Mouse (Mus musculus): ENCODE results near the gene Rhbdf2. TPM values are rescaled to one million over a fixed set of nuclear protein-coding genes. Genes with fewer than 3 reads are reported as not detected.

The Rhbdf2 gene
- polyA plus RNA-seq, 1 experiment from 2014 or later = 1.8 TPM

DNA sequence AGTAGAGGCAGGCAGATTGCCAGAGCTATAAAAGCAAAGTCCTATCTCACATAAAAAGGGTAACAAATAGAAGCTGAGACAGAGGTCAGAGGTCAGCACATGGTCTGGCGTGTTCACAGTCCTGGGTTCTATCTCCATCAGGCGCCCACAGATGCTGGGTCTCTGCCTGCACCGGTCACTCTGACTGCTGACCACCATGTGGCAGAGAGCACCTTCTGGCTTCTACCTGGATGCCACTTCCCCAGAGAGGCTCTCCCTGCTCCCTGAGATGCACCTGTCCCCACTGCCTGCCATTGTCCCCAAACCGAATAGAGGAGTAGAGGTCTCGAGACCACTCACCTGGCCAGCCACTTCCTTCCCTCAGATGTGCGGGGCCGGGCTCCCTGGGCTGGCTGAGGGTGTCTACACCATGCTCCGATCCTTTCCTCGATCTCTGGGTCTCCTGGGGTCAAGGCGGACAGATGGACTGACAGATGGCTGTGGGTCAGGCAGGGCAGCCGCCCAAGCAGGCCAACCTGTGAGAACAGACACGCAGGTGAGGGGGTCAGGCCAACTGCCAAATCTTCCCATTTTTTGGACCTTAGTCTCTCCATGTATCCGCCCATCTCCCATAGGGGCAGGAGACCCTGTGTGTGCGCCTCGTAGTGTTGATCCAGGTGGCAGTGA, 16.7 kb downstream of the Rhbdf2 start:
- Histone ChIP-seq H3K27me3 (no peaks in the 10 kb centered on the region), H3K9me3 (no peaks in the 10 kb centered on the region), H3K4me3 (no peak overlapping the region), H3K27ac (replicated peaks) (no peak overlapping the region), H3K4me1 (0 out of 2 replicates have a peak, but pooled peaks cover 4% of the 10 kb centered on the region), H3K36me3 (no peaks in the 10 kb centered on the region), H3K4me2 (replicated peaks) (no peak overlapping the region), H3K9ac (replicated peaks) (no peak overlapping the region)
- ATAC-seq (ENCODE audit: low FRiP score, low read depth) = no peak
- WGBS = 84% methylated on average over 15 of the region's 15 CpGs

DNA sequence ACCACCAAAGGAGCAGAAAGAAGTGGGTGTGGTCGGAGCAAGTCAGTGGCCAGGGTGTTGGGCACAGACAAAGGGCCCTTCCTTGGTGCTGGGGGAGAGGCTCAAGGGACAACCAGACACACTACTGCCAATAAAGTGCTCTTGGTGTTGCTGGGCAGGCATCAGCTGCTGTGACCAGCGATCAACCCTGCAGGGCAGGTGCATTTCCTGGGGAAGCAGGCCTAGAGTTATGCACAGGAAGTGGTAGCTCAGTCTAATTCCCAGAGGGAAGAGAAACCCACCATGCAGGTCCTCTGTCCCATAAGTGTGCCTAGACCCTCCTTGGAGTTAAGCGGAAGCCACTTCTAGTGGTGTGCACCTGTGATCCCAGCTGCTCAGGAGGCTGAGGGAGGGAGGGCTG, 19.1 kb downstream of the Rhbdf2 start:
- 0 out of 2 replicates have a peak, but pooled peaks cover 4% of the 10 kb centered on the region for H3K4me1 ChIP-seq
- H3K9ac ChIP-seq (replicated peaks) = no peak overlapping the region
- no peak overlapping the region for H3K27ac ChIP-seq (replicated peaks)
- ATAC-seq (ENCODE audit: low FRiP score, low read depth) = no peak
- 91% methylated on average over 3 of the region's 3 CpGs for WGBS
- no peak overlapping the region for H3K4me2 ChIP-seq (replicated peaks)
- H3K9me3 ChIP-seq = no peaks in the 10 kb centered on the region
- H3K4me3 ChIP-seq = no peak overlapping the region
- no peaks in the 10 kb centered on the region for H3K27me3 ChIP-seq
- H3K36me3 ChIP-seq = no peaks in the 10 kb centered on the region

DNA sequence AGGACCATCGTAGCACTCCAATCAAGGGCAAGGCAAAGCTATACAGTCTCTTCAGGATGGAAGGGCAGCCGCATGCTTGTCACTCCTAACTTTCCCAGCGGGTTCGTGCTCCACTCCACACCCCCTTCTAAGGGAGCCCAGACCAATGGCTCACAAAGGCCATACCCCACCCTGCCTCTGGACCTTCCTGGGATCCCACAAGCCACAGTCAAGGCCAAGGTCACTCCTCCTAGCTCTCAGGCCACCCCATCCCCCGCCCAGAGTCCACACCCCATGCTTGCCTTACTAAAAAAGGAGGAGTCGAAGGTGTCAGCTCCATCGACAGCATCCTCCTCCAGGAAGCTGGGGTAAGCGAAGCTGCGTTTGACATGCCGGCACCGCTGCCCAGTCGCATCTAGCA, 22.7 kb downstream of the Rhbdf2 start:
- 0 out of 2 replicates have a peak, but pooled peaks cover 4% of the 10 kb centered on the region for H3K4me1 ChIP-seq
- no peak overlapping the region for H3K27ac ChIP-seq (replicated peaks)
- H3K9ac ChIP-seq (replicated peaks) = no peak overlapping the region
- ATAC-seq (ENCODE audit: low FRiP score, low read depth) = no peak
- H3K27me3 ChIP-seq = no peaks in the 10 kb centered on the region
- no peaks in the 10 kb centered on the region for H3K36me3 ChIP-seq
- H3K9me3 ChIP-seq = no peaks in the 10 kb centered on the region
- H3K4me2 ChIP-seq (replicated peaks) = no peak overlapping the region
- WGBS = 91% methylated on average over 12 of the region's 12 CpGs
- H3K4me3 ChIP-seq = no peak overlapping the region

DNA sequence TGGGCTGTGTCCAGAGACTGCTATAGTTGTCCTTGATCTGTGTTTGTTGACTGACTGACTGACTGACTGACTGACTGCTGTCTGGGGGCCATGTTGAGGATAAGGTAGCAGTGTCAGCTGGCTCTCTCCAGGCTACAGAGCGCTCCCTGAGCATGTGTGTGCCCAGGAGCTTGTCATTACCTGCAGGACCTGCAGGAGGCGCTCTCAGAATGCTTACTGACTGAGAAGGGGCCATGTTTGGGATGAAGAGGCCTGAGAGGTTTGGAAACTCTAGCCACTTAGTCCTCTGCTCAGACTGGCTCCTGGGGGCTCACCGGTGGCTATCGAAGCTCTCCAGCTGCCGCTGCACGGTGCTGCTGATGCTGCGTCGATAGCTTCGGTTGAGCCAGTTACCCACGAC, 23.5 kb downstream of the Rhbdf2 start:
- H3K4me2 ChIP-seq (replicated peaks) = no peak overlapping the region
- H3K9ac ChIP-seq (replicated peaks) = no peak overlapping the region
- H3K4me1 ChIP-seq = 0 out of 2 replicates have a peak, but pooled peaks cover 4% of the 10 kb centered on the region
- WGBS = 90% methylated on average over 10 of the region's 10 CpGs
- no peak overlapping the region for H3K27ac ChIP-seq (replicated peaks)
- no peaks in the 10 kb centered on the region for H3K27me3 ChIP-seq
- H3K4me3 ChIP-seq = no peak overlapping the region
- ATAC-seq (ENCODE audit: low FRiP score, low read depth) = no peak
- no peaks in the 10 kb centered on the region for H3K9me3 ChIP-seq
- H3K36me3 ChIP-seq = no peaks in the 10 kb centered on the region

DNA sequence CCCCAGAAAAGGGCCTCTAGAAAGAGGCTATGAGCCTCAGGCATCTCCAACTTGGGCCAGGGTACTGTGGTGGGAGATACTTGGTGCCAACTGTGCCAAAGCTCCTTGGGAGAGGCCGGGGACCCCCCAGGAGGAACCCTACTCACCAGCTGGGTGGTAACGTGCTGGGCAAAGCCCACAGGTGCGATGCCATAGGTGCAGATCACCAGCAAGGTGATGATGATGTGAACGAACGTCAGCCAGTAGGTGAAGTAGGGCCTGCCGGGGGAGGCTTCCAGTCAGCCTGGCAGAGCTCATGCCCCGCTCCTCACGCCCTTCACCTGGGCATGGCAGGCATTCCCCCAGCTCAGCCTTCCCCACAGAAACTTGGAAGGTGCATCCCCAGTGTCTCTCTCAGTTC, 24.8 kb downstream of the Rhbdf2 start:
- H3K9me3 ChIP-seq = no peaks in the 10 kb centered on the region
- H3K4me3 ChIP-seq = no peak overlapping the region
- H3K4me2 ChIP-seq (replicated peaks) = no peak overlapping the region
- WGBS = 91% methylated on average over 8 of the region's 8 CpGs
- H3K4me1 ChIP-seq = 0 out of 2 replicates have a peak, but pooled peaks cover 4% of the 10 kb centered on the region
- H3K27me3 ChIP-seq = no peaks in the 10 kb centered on the region
- H3K9ac ChIP-seq (replicated peaks) = no peak overlapping the region
- H3K27ac ChIP-seq (replicated peaks) = no peak overlapping the region
- H3K36me3 ChIP-seq = no peaks in the 10 kb centered on the region
- ATAC-seq (ENCODE audit: low FRiP score, low read depth) = no peak

DNA sequence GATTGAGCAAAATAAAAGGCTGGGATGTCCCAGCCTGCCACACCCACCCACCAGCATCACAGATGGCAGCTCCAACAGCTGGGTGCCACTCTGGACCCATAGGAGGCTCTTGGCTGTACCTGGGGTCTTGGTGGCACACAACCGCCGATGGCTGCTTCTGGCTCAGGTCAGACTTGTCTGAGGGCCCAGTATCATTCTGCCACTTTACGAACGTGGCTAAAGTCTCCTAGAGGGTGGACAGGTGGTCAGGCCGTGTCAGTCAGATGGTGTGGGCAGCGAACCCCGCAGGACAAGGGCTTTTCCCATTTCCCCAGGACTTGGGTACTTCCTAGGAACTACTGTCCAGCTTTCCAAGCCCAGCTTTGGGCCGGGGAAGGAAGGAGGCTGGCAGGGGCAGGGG, 25.7 kb downstream of the Rhbdf2 start:
- ATAC-seq (ENCODE audit: low FRiP score, low read depth) = no peak
- Histone ChIP-seq H3K4me1 (no peaks in the 10 kb centered on the region), H3K4me3 (no peak overlapping the region), H3K9ac (replicated peaks) (no peak overlapping the region), H3K36me3 (no peaks in the 10 kb centered on the region), H3K4me2 (replicated peaks) (no peak overlapping the region), H3K27me3 (no peaks in the 10 kb centered on the region), H3K27ac (replicated peaks) (no peak overlapping the region), H3K9me3 (no peaks in the 10 kb centered on the region)
- 95% methylated on average over 8 of the region's 8 CpGs for WGBS

DNA sequence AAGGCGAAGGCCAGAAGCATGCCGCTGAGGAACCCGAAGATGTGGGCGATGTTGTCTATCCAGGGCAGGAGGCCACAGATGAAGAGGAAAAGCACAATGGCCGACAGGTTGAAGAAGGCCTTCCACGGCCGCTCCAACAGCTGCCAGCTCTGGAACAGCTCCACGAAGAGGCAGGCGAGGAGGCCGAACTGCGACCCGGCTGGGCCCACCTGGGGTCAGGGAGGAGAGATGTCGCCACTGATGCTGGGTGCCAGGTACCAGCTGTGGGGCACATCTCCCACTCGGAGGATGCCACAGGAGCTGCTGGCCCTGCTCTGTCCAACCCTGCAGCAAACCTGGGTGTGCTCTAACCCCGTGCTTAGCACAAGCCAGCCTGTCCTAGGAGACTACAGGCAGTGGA, 27.6 kb downstream of the Rhbdf2 start:
- H3K9ac ChIP-seq (replicated peaks) = no peak overlapping the region
- no peak overlapping the region for H3K4me3 ChIP-seq
- H3K27ac ChIP-seq (replicated peaks) = no peak overlapping the region
- H3K4me2 ChIP-seq (replicated peaks) = no peak overlapping the region
- H3K36me3 ChIP-seq = no peaks in the 10 kb centered on the region
- no peaks in the 10 kb centered on the region for H3K27me3 ChIP-seq
- no peak for ATAC-seq (ENCODE audit: low FRiP score, low read depth)
- WGBS = 90% methylated on average over 15 of the region's 15 CpGs
- no peaks in the 10 kb centered on the region for H3K4me1 ChIP-seq
- no peaks in the 10 kb centered on the region for H3K9me3 ChIP-seq

DNA sequence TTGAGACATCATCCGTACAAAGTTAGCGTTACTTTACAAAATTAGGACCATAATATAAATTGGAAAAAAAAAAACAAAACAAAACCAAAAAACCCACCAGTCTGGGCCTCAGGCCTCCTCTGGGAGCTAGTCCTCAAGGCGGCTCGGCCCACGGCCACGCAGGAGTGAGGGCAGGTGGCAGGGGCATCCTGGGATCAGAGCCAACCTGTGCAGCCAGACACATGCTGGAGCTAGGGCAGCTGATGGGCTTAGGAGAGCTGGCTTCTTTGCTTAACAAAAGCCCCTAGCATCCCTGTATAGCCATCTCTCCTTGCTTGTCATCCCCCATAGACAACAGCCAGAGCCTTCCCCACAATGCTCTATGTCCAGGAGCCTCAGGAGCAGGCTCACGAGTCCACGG, 28.6 kb downstream of the Rhbdf2 start:
- no peak overlapping the region for H3K27ac ChIP-seq (replicated peaks)
- no peak for ATAC-seq (ENCODE audit: low FRiP score, low read depth)
- 0 out of 2 replicates have a peak, but pooled peaks cover 3% of the 10 kb centered on the region for H3K4me1 ChIP-seq
- H3K27me3 ChIP-seq = no peaks in the 10 kb centered on the region
- no peak overlapping the region for H3K4me2 ChIP-seq (replicated peaks)
- H3K9ac ChIP-seq (replicated peaks) = no peak overlapping the region
- WGBS = 85% methylated on average over 8 of the region's 8 CpGs
- no peaks in the 10 kb centered on the region for H3K9me3 ChIP-seq
- H3K4me3 ChIP-seq = no peak overlapping the region
- no peaks in the 10 kb centered on the region for H3K36me3 ChIP-seq

DNA sequence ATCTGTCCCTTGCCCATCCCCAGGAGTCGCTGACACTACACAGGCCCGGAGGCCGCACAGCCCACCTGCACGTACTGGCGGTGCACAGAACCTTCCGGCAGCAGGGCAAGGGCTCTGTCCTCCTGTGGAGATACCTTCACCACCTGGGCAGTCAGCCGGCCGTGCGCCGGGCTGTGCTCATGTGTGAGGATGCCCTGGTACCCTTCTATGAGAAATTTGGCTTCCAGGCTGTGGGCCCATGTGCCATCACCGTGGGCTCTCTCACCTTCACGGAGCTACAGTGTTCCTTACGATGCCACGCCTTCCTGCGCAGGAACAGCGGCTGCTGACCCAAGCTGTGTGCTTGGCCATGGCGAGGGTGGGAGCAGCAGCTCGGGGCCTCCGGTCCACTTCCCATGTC, 30.1 kb downstream of the Rhbdf2 start:
- Histone ChIP-seq H3K4me1 (peaks cover 10% of the 10 kb centered on the region), H3K36me3 (no peaks in the 10 kb centered on the region), H3K27ac (replicated peaks) (no peak overlapping the region), H3K9ac (replicated peaks) (no peak overlapping the region), H3K4me3 (no peak overlapping the region), H3K9me3 (no peaks in the 10 kb centered on the region), H3K27me3 (no peaks in the 10 kb centered on the region), H3K4me2 (replicated peaks) (no peak overlapping the region)
- 91% methylated on average over 19 of the region's 19 CpGs for WGBS
- ATAC-seq (ENCODE audit: low FRiP score, low read depth) = no peak

DNA sequence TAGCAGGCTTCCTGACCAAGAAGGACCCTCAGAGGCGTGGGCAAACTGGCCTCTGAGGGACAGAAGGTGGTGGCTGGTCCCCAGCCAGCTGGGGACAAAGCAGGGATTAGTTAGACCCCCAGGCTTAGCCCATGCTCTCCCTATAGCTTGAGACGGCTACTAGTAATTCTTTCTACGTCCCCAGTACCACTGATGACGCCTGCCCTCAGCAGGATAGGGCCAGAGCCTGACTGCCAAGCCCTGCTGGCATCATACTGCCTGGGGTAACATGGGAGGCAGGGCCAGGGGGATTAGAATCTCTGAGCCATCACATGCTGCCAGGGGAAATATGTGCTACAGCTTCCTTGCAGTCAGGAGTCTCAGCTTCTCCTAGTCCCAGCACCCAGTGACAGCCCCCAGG, 33.5 kb downstream of the Rhbdf2 start:
- Histone ChIP-seq H3K4me2 (replicated peaks) (no peak overlapping the region), H3K4me3 (no peak overlapping the region), H3K4me1 (peaks cover 14% of the 10 kb centered on the region), H3K9me3 (no peaks in the 10 kb centered on the region), H3K27ac (replicated peaks) (peak overlapping the region; percentile 2; the same call in 1 of the 2 replicates), H3K27me3 (peaks cover 8% of the 10 kb centered on the region), H3K9ac (replicated peaks) (no peak overlapping the region), H3K36me3 (no peaks in the 10 kb centered on the region)
- no peak for ATAC-seq (ENCODE audit: low FRiP score, low read depth)
- 48% methylated on average over 4 of the region's 4 CpGs for WGBS

DNA sequence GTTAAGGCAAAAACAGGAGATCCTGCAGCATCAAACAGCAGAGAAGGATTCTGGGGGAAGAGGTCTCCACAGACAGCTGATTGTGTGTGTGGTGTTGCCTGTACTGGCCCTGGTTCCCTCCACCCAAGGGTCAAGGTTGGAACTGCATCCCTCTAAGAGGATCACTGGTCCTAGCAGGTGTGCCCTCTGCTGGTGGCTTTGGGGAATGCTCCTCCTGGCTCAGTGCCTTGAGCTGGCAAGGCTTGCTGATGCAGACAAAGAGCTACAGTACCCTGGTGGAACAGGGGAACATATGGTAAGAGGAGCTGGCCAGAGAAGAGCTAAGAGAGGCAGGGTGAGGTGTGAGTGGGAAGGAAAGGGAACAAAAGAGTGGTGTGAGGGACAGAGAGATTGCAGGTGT, 34.4 kb downstream of the Rhbdf2 start:
- Histone ChIP-seq H3K4me3 (no peak overlapping the region), H3K27me3 (peaks cover 15% of the 10 kb centered on the region), H3K9me3 (no peaks in the 10 kb centered on the region), H3K9ac (replicated peaks) (no peak overlapping the region), H3K4me2 (replicated peaks) (no peak overlapping the region), H3K36me3 (no peaks in the 10 kb centered on the region), H3K4me1 (peaks cover 14% of the 10 kb centered on the region), H3K27ac (replicated peaks) (peak overlapping the region; percentile 2; the same call in 1 of the 2 replicates)
- peak; percentile 63; the same call in 1 of the 2 replicates for ATAC-seq (ENCODE audit: low FRiP score, low read depth)

DNA sequence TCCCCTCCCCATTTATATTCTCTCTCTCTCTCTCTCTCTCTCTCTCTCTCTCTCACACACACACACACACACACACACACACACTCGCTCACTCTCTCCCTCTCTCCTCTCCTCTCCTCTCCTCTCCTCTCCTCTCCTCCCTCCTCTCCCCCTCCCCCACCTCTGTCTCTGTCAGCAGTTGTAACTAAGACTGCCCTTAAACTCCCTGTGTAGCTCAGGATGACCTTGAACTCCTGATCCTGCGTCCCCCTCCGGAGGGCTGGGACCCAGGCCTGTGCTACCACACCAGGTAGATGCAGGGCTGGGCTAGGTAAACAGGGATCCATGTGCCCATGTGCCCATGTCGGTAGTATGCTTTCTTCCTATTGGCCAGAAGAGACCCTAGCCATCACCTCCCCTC, 35.2 kb downstream of the Rhbdf2 start:
- 94% methylated on average over 4 of the region's 4 CpGs for WGBS
- H3K27me3 ChIP-seq = peaks cover 20% of the 10 kb centered on the region
- H3K9me3 ChIP-seq = no peaks in the 10 kb centered on the region
- no peaks in the 10 kb centered on the region for H3K36me3 ChIP-seq
- peaks cover 19% of the 10 kb centered on the region for H3K4me1 ChIP-seq
- H3K27ac ChIP-seq (replicated peaks) = no peak overlapping the region
- H3K4me2 ChIP-seq (replicated peaks) = no peak overlapping the region
- H3K9ac ChIP-seq (replicated peaks) = no peak overlapping the region
- ATAC-seq (ENCODE audit: low FRiP score, low read depth) = no peak
- no peak overlapping the region for H3K4me3 ChIP-seq

DNA sequence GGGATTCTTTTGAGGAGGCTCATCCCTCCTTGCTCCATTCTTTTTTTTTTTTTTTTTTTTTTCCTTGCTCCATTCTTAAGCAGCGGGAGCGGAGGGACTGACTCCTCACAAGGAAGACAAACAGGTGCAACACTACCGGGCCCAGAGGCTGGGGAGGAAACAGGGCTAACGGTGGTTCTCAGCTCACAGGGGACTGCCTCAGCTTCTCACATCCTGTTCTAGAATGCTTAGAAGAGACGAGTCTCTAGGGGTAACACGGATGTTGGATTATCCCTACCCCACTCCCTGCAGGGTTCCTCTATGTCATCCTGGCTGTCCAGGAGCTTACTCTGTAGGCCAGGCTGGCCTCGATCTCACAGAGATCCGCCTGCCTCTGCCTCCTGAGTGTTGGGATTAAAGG, 37.2 kb downstream of the Rhbdf2 start:
- WGBS = 62% methylated on average over 8 of the region's 8 CpGs
- no peak overlapping the region; the same call in 1 of the 2 replicates for H3K27ac ChIP-seq (replicated peaks)

More for the DNA sequence above, 37.2 kb downstream of the Rhbdf2 start:
- no peak overlapping the region for H3K9ac ChIP-seq (replicated peaks)
- H3K4me2 ChIP-seq (replicated peaks) = no peak overlapping the region
- ATAC-seq (ENCODE audit: low FRiP score, low read depth) = no peak
- H3K9me3 ChIP-seq = no peaks in the 10 kb centered on the region
- no peak overlapping the region for H3K4me3 ChIP-seq
- peaks cover 20% of the 10 kb centered on the region for H3K27me3 ChIP-seq
- no peaks in the 10 kb centered on the region for H3K36me3 ChIP-seq
- H3K4me1 ChIP-seq = peaks cover 19% of the 10 kb centered on the region

Data from midbrain, embryonic 12.5 days (tissue).